Mouse (Mus musculus): ENCODE results near the gene Msh2. TPM values are rescaled to one million over a fixed set of nuclear protein-coding genes. Genes with fewer than 3 reads are reported as not detected.
A peak's percentile ranks its signal among the peaks of the same experiment; 100 is the strongest.

Msh2 gene
- polyA plus RNA-seq, 1 experiment from 2014 or later, result 69.1 TPM

- no peaks in the 10 kb centered on the region for H3K9me3 ChIP-seq (ENCODE audit: control insufficient read depth, low read length)
- no peak overlapping the region for H3K4me2 ChIP-seq (replicated peaks; ENCODE audit: low read depth, low read length)
- ATAC-seq (ENCODE audit: low FRiP score, low TSS enrichment), result 0 out of 2 replicates have a peak, but pooled peaks have one; percentile 12
- H3K4me3 ChIP-seq (ENCODE audit: low read length), result no peak overlapping the region
- no peaks in the 10 kb centered on the region for H3K4me1 ChIP-seq (ENCODE audit: control insufficient read depth, insufficient read depth, low read length)
- no peaks in the 10 kb centered on the region for H3K27me3 ChIP-seq (ENCODE audit: control insufficient read depth, insufficient read depth, low read length)
- no peak overlapping the region for H3K9ac ChIP-seq (ENCODE audit: low read depth, low read length)
- WGBS, result 89% methylated on average over 5 of the region's 5 CpGs
- no peak overlapping the region for H3K27ac ChIP-seq (ENCODE audit: low read depth, low read length)
- H3K36me3 ChIP-seq (ENCODE audit: control insufficient read depth, insufficient read depth, low read length), result peaks cover 53% of the 10 kb centered on the region
Measured at GRCm38 (mm10) chr17:87691958-87692357, 19.8 kb downstream of the Msh2 start.

GRCm38 (mm10) chr17:87695874-87696465, 23.8 kb downstream of the Msh2 start:
- Histone ChIP-seq H3K27ac (ENCODE audit: low read depth, low read length) (no peak overlapping the region), H3K27me3 (ENCODE audit: control insufficient read depth, insufficient read depth, low read length) (no peaks in the 10 kb centered on the region), H3K4me2 (replicated peaks; ENCODE audit: low read depth, low read length) (no peak overlapping the region), H3K36me3 (ENCODE audit: control insufficient read depth, insufficient read depth, low read length) (peaks cover 36% of the 10 kb centered on the region), H3K9me3 (ENCODE audit: control insufficient read depth, low read length) (no peaks in the 10 kb centered on the region), H3K9ac (ENCODE audit: low read depth, low read length) (no peak overlapping the region), H3K4me3 (ENCODE audit: low read length) (no peak overlapping the region), H3K4me1 (ENCODE audit: control insufficient read depth, insufficient read depth, low read length) (no peaks in the 10 kb centered on the region)
- 93% methylated on average over 11 of the region's 11 CpGs for whole genome bisulfite sequencing
- ATAC-seq (ENCODE audit: low FRiP score, low TSS enrichment), result no peak

- Histone ChIP-seq H3K4me2 (replicated peaks; ENCODE audit: low read depth, low read length) (no peak overlapping the region), H3K9ac (ENCODE audit: low read depth, low read length) (no peak overlapping the region), H3K36me3 (ENCODE audit: control insufficient read depth, insufficient read depth, low read length) (peaks cover 32% of the 10 kb centered on the region), H3K4me3 (ENCODE audit: low read length) (no peak overlapping the region), H3K27ac (ENCODE audit: low read depth, low read length) (no peak overlapping the region), H3K9me3 (ENCODE audit: control insufficient read depth, low read length) (no peaks in the 10 kb centered on the region), H3K4me1 (ENCODE audit: control insufficient read depth, insufficient read depth, low read length) (no peaks in the 10 kb centered on the region), H3K27me3 (ENCODE audit: control insufficient read depth, insufficient read depth, low read length) (no peaks in the 10 kb centered on the region)
- 90% methylated on average over 6 of the region's 6 CpGs for WGBS
- ATAC-seq (ENCODE audit: low FRiP score, low TSS enrichment), result no peak
Measured at GRCm38 (mm10) chr17:87696814-87697213, 24.7 kb downstream of the Msh2 start.

GRCm38 (mm10) chr17:87698996-87699765, 27.1 kb downstream of the Msh2 start:
- WGBS, result 60% methylated on average over 16 of the region's 16 CpGs
- no peaks in the 10 kb centered on the region for H3K27me3 ChIP-seq (ENCODE audit: control insufficient read depth, insufficient read depth, low read length)
- no peak overlapping the region for H3K4me3 ChIP-seq (ENCODE audit: low read length)
- no peaks in the 10 kb centered on the region for H3K4me1 ChIP-seq (ENCODE audit: control insufficient read depth, insufficient read depth, low read length)
- ATAC-seq (ENCODE audit: low FRiP score, low TSS enrichment), result 0 out of 2 replicates have a peak, but pooled peaks have one; percentile 28
- H3K4me2 ChIP-seq (replicated peaks; ENCODE audit: low read depth, low read length), result no peak overlapping the region
- H3K9me3 ChIP-seq (ENCODE audit: control insufficient read depth, low read length), result no peaks in the 10 kb centered on the region
- no peak overlapping the region for H3K9ac ChIP-seq (ENCODE audit: low read depth, low read length)
- H3K27ac ChIP-seq (ENCODE audit: low read depth, low read length), result no peak overlapping the region
- H3K36me3 ChIP-seq (ENCODE audit: control insufficient read depth, insufficient read depth, low read length), result peaks cover 38% of the 10 kb centered on the region

- no peak overlapping the region for H3K4me3 ChIP-seq (ENCODE audit: low read length)
- no peak for ATAC-seq (ENCODE audit: low FRiP score, low TSS enrichment)
- no peaks in the 10 kb centered on the region for H3K27me3 ChIP-seq (ENCODE audit: control insufficient read depth, insufficient read depth, low read length)
- no peaks in the 10 kb centered on the region for H3K9me3 ChIP-seq (ENCODE audit: control insufficient read depth, low read length)
- no peak overlapping the region for H3K9ac ChIP-seq (ENCODE audit: low read depth, low read length)
- no peaks in the 10 kb centered on the region for H3K4me1 ChIP-seq (ENCODE audit: control insufficient read depth, insufficient read depth, low read length)
- 80% methylated on average over 8 of the region's 8 CpGs for WGBS
- H3K27ac ChIP-seq (ENCODE audit: low read depth, low read length), result no peak overlapping the region
- H3K36me3 ChIP-seq (ENCODE audit: control insufficient read depth, insufficient read depth, low read length), result peaks cover 38% of the 10 kb centered on the region
- H3K4me2 ChIP-seq (replicated peaks; ENCODE audit: low read depth, low read length), result no peak overlapping the region
Measured at GRCm38 (mm10) chr17:87700101-87700500, 28.0 kb downstream of the Msh2 start.

- no peak overlapping the region for H3K27ac ChIP-seq (ENCODE audit: low read depth, low read length)
- no peaks in the 10 kb centered on the region for H3K4me1 ChIP-seq (ENCODE audit: control insufficient read depth, insufficient read depth, low read length)
- ATAC-seq (ENCODE audit: low FRiP score, low TSS enrichment), result no peak
- WGBS, result 90% methylated on average over 7 of the region's 7 CpGs
- no peaks in the 10 kb centered on the region for H3K9me3 ChIP-seq (ENCODE audit: control insufficient read depth, low read length)
- H3K27me3 ChIP-seq (ENCODE audit: control insufficient read depth, insufficient read depth, low read length), result no peaks in the 10 kb centered on the region
- H3K4me3 ChIP-seq (ENCODE audit: low read length), result no peak overlapping the region
- H3K36me3 ChIP-seq (ENCODE audit: control insufficient read depth, insufficient read depth, low read length), result peaks cover 43% of the 10 kb centered on the region
- no peak overlapping the region for H3K4me2 ChIP-seq (replicated peaks; ENCODE audit: low read depth, low read length)
- no peak overlapping the region for H3K9ac ChIP-seq (ENCODE audit: low read depth, low read length)
Measured at GRCm38 (mm10) chr17:87724727-87725126, 52.6 kb downstream of the Msh2 start.

GRCm38 (mm10) chr17:87726489-87727356, 54.6 kb downstream of the Msh2 start:
- no peak overlapping the region for H3K4me3 ChIP-seq (ENCODE audit: low read length)
- ATAC-seq (ENCODE audit: low FRiP score, low TSS enrichment), result no peak
- WGBS, result 96% methylated on average over 12 of the region's 12 CpGs
- no peaks in the 10 kb centered on the region for H3K4me1 ChIP-seq (ENCODE audit: control insufficient read depth, insufficient read depth, low read length)
- peaks cover 32% of the 10 kb centered on the region for H3K36me3 ChIP-seq (ENCODE audit: control insufficient read depth, insufficient read depth, low read length)
- no peak overlapping the region for H3K9ac ChIP-seq (ENCODE audit: low read depth, low read length)
- H3K27ac ChIP-seq (ENCODE audit: low read depth, low read length), result no peak overlapping the region
- no peaks in the 10 kb centered on the region for H3K9me3 ChIP-seq (ENCODE audit: control insufficient read depth, low read length)
- no peaks in the 10 kb centered on the region for H3K27me3 ChIP-seq (ENCODE audit: control insufficient read depth, insufficient read depth, low read length)
- no peak overlapping the region for H3K4me2 ChIP-seq (replicated peaks; ENCODE audit: low read depth, low read length)

- H3K9ac ChIP-seq (ENCODE audit: low read depth, low read length), result no peak overlapping the region
- no peaks in the 10 kb centered on the region for H3K27me3 ChIP-seq (ENCODE audit: control insufficient read depth, insufficient read depth, low read length)
- no peaks in the 10 kb centered on the region for H3K36me3 ChIP-seq (ENCODE audit: control insufficient read depth, insufficient read depth, low read length)
- 74% methylated on average over 4 of the region's 4 CpGs for WGBS
- no peak overlapping the region for H3K27ac ChIP-seq (ENCODE audit: low read depth, low read length)
- ATAC-seq (ENCODE audit: low FRiP score, low TSS enrichment), result no peak
- no peaks in the 10 kb centered on the region for H3K4me1 ChIP-seq (ENCODE audit: control insufficient read depth, insufficient read depth, low read length)
- no peaks in the 10 kb centered on the region for H3K9me3 ChIP-seq (ENCODE audit: control insufficient read depth, low read length)
- H3K4me3 ChIP-seq (ENCODE audit: low read length), result no peak overlapping the region
- no peak overlapping the region for H3K4me2 ChIP-seq (replicated peaks; ENCODE audit: low read depth, low read length)
Measured at GRCm38 (mm10) chr17:87731962-87732361, 59.8 kb downstream of the Msh2 start.

All from kidney, embryonic 14.5 days (tissue).